Mouse (Mus musculus): ENCODE measurements around the gene Zfp616.

- TF ChIP-seq EP300 (optimal IDR thresholded peaks at IDR 0.05): no peak
- TF ChIP-seq CTCF (IDR thresholded peaks at IDR 0.05; ENCODE audit: low read depth): no peak
These were observed 18.4 kb upstream of the Zfp616 start for GRCm38 (mm10) chr11:74051347-74051746.
